Comparison of ENCODE assay signal across 20 mouse cellular contexts in the genomic region with DNA sequence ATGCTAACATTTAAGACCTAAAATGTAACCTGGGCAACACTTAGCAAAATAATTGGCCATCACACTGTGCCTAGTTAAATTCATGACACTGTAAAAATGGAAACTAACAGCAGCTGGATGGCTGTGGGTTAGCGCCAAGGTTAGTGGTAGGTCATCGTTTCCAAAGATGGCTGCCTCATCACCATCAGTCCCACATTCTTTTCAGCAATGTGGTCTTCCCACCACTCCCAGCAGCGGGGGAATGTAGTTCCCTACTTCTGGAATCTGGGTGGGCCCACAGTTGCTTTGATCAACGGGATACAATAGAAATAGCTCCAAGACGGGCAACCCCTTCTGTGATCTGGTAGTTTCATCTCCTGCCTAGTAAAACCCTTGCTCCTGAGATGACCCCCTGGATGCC.
"Had no signal": no experiment of that assay in that cellular context is flagged by ENCODE, and none has a peak within 500 bp of the region (broad histone marks: within the 10 kb centered on the region; RNA-seq: fewer than 3 reads in every experiment).

No protein-coding gene starts in this region.

- H3K4me1 ChIP-seq: liver, embryonic 15.5 days; lung, embryonic 15.5 days; megakaryocyte, embryonic 14.5 days; midbrain, embryonic 15.5 days; neural tube, embryonic 15.5 days had no signal

- H3K4me3 ChIP-seq: liver, embryonic 15.5 days; lung, embryonic 15.5 days; megakaryocyte, embryonic 14.5 days; midbrain, embryonic 12.5 days; midbrain, embryonic 15.5 days; neural tube, embryonic 13.5 days; neural tube, embryonic 15.5 days had no signal

- H3K9me3 ChIP-seq: liver, embryonic 15.5 days; lung, embryonic 15.5 days; midbrain, embryonic 12.5 days; midbrain, embryonic 15.5 days; neural tube, embryonic 13.5 days; neural tube, embryonic 15.5 days had no signal

- DNase-seq: liver, postnatal 0 days; lung, adult 2 months; lung, postnatal 14 days; lung, postnatal 36 days; right cerebral cortex, adult 18-20 months; right cerebral cortex, postnatal 25 days; right cerebral cortex, postnatal 4 days; spleen, adult 18-20 months; thymus, adult 2 months; thymus, postnatal 25 days; thymus, postnatal 4 days had no signal

- ATAC-seq: liver, postnatal 0 days; lung, postnatal 0 days had no signal

- H3K4me2 ChIP-seq: liver, embryonic 15.5 days; lung, embryonic 15.5 days; midbrain, embryonic 12.5 days; midbrain, embryonic 15.5 days; neural tube, embryonic 13.5 days; neural tube, embryonic 15.5 days had no signal

- H3K9ac ChIP-seq: liver, embryonic 15.5 days; liver, postnatal 0 days; lung, embryonic 15.5 days; midbrain, embryonic 12.5 days; midbrain, embryonic 15.5 days; neural tube, embryonic 13.5 days; neural tube, embryonic 15.5 days had no signal

- H3K27me3 ChIP-seq: liver, embryonic 15.5 days; lung, embryonic 15.5 days; megakaryocyte, embryonic 14.5 days; midbrain, embryonic 15.5 days; neural tube, embryonic 13.5 days; neural tube, embryonic 15.5 days had no signal

- H3K27ac ChIP-seq: liver, embryonic 15.5 days; lung, embryonic 15.5 days; macrophage; midbrain, embryonic 12.5 days; midbrain, embryonic 15.5 days; neural tube, embryonic 13.5 days; neural tube, embryonic 15.5 days had no signal

- H3K36me3 ChIP-seq: liver, embryonic 15.5 days; lung, embryonic 15.5 days; midbrain, embryonic 12.5 days; midbrain, embryonic 15.5 days; neural tube, embryonic 13.5 days; neural tube, embryonic 15.5 days had no signal
